Mouse (Mus musculus) heart, embryonic 16.5 days (tissue): Measurements from ENCODE around the gene Cd302. TPM values are rescaled to one million over a fixed set of nuclear protein-coding genes. Genes with fewer than 3 reads are reported as not detected.

ENCODE experiments used
- ATAC-seq: fragments of 200-750 bp; cut with Nextera tagmentation; replicated peaks from 2 replicates; pipeline ENCODE4 v1.8.0; 2017; ENCODE audit warnings: moderate number of reproducible peaks; ENCODE audit not compliant: insufficient read depth, low FRiP score; ENCODE audit errors: extremely low read depth
- H3K27ac ChIP-seq: fragments of 300-500 bp; sonication (generic); 2 replicates; pipeline ENCODE4 v1.5.1; 2014; ENCODE audit warnings: mild to moderate bottlenecking, low read length, control low read depth, moderate library complexity
- H3K27me3 ChIP-seq: fragments of 300-500 bp; sonication (generic); 2 replicates; pipeline ENCODE4 v1.6.1; 2014; ENCODE audit warnings: low read length, mixed read lengths; ENCODE audit not compliant: control insufficient read depth, insufficient read depth
- H3K36me3 ChIP-seq: fragments of 300-500 bp; sonication (generic); 2 replicates; pipeline ENCODE4 v1.6.1; 2014; ENCODE audit not compliant: control insufficient read depth, insufficient read depth
- H3K4me1 ChIP-seq: fragments of 300-500 bp; sonication (generic); 2 replicates; pipeline ENCODE4 v1.6.1; 2014; ENCODE audit warnings: low read length, mixed read lengths; ENCODE audit not compliant: control insufficient read depth, insufficient read depth
- H3K4me2 ChIP-seq: fragments of 300-500 bp; sonication (generic); 2 replicates; pipeline ENCODE4 v1.6.1; 2014; ENCODE audit warnings: low read depth, mild to moderate bottlenecking, control low read depth, low read length
- H3K4me3 ChIP-seq: fragments of 300-500 bp; sonication (generic); 2 replicates; pipeline ENCODE4 v1.5.1; 2014; ENCODE audit warnings: mild to moderate bottlenecking, control low read depth, low read length
- H3K9ac ChIP-seq: fragments of 300-500 bp; sonication (generic); 2 replicates; pipeline ENCODE4 v1.6.1; 2014; ENCODE audit warnings: low read length, control low read depth
- H3K9me3 ChIP-seq: fragments of 300-500 bp; sonication (generic); replicated peaks from 2 replicates; pipeline ENCODE4 v1.6.1; 2016; ENCODE audit warnings: low read length; ENCODE audit not compliant: control insufficient read depth
- WGBS: fragments of 180-500 bp; shearing (Covaris S2); extraction: QIAGEN DNeasy Blood & Tissue Kit; methylation state at CpG from one replicate; pipeline ENCODE4 v1.1.7; 2014; 5-methylcytosine and 5-hydroxymethylcytosine counted together
- polyA plus RNA-seq: library from polyadenylated mRNA; unstranded; fragments of >200 nt; fragmentation: Nextera tagmentation; extraction: Ambion mirVana; gene quantifications from 2 replicates; pipeline ENCODE4 v1.2.1, GENCODE M21; 2015

Gene Cd302
- polyA plus RNA-seq, 1 experiment from 2014 or later: 15.3 TPM

DNA sequence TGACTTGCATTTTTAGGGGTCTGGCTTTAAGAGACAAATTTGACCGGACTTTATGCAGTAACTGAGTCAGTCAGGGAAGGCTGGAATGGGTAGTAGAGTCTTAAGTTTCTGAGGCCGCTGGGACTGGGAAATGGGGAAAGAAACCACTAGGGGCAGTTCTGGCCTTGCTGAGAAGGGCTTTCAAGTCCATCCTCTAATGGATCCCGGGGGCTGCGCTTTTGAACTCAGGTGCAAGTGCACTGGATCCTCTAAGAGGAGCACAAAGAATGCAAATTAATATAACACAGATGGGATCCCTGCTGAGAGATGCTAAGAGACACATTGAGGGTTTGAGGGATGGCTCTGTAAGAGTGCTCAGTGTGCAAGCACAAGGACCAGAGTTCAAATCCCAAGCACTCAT is 7.1 kb upstream of the Cd302 start:
- Histone ChIP-seq H3K4me2 (no peak overlapping the region), H3K4me1 (no peaks in the 10 kb centered on the region), H3K9ac (no peak overlapping the region), H3K4me3 (no peak overlapping the region), H3K27me3 (no peaks in the 10 kb centered on the region), H3K27ac (no peak overlapping the region), H3K9me3 (no peaks in the 10 kb centered on the region), H3K36me3 (no peaks in the 10 kb centered on the region)
- ATAC-seq: no peak
- 78% methylated on average over 4 of the region's 4 CpGs for WGBS

DNA sequence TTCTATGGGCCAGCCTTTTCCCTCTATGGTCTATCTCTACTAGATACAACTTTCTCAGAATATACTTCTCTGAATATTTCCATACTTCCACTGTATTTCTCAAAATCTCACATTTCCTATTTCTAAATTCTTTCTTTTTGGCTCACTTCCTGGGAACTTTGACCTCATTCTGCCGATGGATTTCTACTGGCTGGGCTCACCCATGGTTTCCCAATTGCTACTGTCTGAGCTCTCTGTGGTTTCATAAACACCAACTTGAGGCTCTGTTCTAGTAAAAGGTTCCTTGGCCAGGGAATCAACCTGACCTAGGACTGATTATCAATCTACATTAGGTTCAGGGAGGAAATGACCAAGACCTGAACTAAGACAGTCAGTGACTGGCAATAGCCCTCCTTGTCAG is 5.2 kb upstream of the Cd302 start:
- Histone ChIP-seq H3K4me2 (no peak overlapping the region), H3K27ac (no peak overlapping the region)

DNA sequence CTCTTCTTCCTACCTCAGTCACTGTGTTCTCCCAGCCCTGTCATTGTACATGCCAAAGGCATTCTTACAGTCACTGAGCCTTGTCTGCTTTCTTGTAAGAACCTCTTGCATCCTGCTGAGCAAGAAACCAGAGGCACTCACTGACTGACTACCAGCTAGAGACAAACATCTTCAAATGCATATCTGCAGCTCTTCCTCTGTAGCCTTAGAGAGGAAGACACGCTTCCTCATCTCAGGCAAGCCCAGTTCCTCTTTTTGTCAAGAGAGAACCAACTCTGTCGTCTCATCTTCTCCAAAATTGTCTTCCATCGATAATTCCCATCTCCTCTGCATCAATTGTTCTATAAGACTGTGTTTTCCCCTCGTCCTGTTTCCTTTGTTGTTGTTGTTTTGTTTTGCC is 4.3 kb upstream of the Cd302 start:
- Histone ChIP-seq H3K9ac (no peak overlapping the region), H3K4me3 (no peak overlapping the region), H3K36me3 (no peaks in the 10 kb centered on the region), H3K27ac (no peak overlapping the region), H3K27me3 (no peaks in the 10 kb centered on the region), H3K4me2 (no peak overlapping the region), H3K4me1 (peaks cover 6% of the 10 kb centered on the region; the same call in 1 of the 2 replicates), H3K9me3 (no peaks in the 10 kb centered on the region)
- ATAC-seq: no peak
- WGBS: 71% methylated on average over 4 of the region's 4 CpGs

More for the DNA sequence above, 5.2 kb upstream of the Cd302 start:
- no peaks in the 10 kb centered on the region for H3K9me3 ChIP-seq
- WGBS: 75% methylated on average over 1 of the region's 1 CpGs
- no peaks in the 10 kb centered on the region for H3K36me3 ChIP-seq
- peaks cover 2% of the 10 kb centered on the region; the same call in 1 of the 2 replicates for H3K4me1 ChIP-seq
- no peak overlapping the region for H3K4me3 ChIP-seq
- no peaks in the 10 kb centered on the region for H3K27me3 ChIP-seq
- ATAC-seq: no peak
- H3K9ac ChIP-seq: no peak overlapping the region

DNA sequence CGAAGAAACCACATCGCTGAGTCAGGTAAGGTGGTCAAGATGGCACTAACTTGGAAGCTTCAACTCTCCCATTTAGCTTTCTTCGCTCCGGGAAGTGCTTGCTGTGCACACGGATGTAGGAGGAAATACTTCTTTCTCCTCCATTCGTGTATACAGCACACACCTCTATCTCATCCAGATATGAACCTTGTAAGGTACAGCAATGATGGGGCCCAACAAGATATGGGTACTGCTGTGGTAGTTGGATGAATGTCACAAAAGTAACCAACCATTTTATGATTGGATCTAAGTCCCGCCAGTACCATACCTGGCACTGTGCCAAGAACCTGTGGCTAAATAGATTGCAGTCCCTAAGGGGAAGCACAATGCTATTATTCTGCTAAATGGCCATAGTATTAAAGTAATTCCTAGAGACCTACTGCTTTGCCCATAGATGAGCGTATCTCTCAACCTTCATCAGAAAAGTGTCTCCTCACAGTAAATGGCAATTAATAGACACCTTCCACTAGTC is 874 bp upstream of the Cd302 start:
- 80% methylated on average over 8 of the region's 8 CpGs for WGBS
- H3K4me3 ChIP-seq: no peak overlapping the region
- H3K36me3 ChIP-seq: no peaks in the 10 kb centered on the region
- no peak overlapping the region for H3K9ac ChIP-seq
- H3K27ac ChIP-seq: no peak overlapping the region
- H3K4me2 ChIP-seq: no peak overlapping the region
- peaks cover 9% of the 10 kb centered on the region; the same call in 1 of the 2 replicates for H3K4me1 ChIP-seq
- no peaks in the 10 kb centered on the region for H3K27me3 ChIP-seq
- H3K9me3 ChIP-seq: no peaks in the 10 kb centered on the region
- ATAC-seq: no peak

DNA sequence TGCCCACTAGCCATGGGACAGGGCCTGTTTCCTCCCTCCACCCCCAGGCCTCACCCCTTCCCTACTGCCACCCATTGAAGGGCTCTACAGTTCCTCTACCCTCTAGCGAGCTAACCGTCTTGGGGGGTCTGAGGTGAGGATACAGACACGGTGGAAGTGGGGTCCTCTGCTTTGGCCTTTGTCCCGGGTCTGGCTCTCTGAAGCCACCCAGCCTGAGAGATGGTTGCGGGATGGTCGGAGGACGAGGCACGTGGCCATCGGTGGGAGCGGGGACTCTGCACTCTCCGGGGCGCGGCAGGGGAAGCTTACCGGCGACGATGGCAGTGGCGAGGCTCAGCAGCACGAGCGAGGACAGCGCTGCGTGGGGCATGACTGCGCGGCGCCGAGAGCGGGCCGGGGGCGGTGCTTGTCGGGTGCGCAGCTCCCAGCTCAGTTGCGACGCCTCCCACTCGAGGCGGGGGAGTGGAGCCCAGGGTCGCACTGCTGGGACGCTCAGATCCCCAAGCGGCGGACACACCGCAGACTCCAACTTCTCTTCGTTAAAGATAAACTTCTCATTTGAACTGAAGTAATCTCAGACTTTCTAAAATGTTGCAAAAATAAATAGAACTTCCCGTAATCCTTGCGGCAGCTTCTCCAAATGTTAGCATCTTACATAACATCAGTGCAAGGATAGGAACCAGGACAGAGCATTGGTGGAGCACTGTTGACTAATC is 379 bp downstream of the Cd302 start:
- peak overlapping the region; percentile 91 for H3K4me2 ChIP-seq
- peak; percentile 87 for ATAC-seq
- H3K9ac ChIP-seq: peak overlapping the region; percentile 69
- peak overlapping the region; percentile 58 for H3K4me3 ChIP-seq
- H3K27ac ChIP-seq: no peak overlapping the region
- peaks cover 9% of the 10 kb centered on the region; the same call in 1 of the 2 replicates for H3K4me1 ChIP-seq
- under 1% methylated on average over 42 of the region's 42 CpGs for WGBS
- H3K27me3 ChIP-seq: no peaks in the 10 kb centered on the region
- H3K9me3 ChIP-seq: no peaks in the 10 kb centered on the region
- H3K36me3 ChIP-seq: no peaks in the 10 kb centered on the region

DNA sequence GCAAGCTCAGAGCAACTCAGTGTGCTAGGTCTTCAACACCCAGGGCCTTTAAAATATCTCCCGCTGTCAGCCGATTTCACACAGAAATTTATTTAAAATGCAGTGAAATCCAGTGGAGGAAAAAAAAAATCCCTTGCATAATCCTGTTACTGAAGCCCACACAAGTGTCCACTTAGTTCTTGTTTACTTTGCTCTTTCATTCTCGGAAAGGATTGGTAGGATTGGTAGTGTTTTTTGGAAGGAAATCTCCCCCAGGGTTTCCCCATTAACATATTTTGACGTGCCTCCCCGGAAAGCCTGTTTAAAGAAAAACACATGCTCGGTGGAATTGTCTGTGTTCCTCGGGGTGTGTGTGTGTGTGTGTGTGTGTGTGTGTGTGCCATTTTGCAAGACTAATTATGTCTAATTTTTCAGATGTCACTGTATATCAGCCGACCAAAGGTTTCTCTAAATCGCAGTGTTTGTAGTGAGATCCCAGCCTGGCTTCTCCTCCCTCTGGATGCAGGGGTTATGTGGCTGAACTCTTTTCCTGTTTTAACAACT is 1.0 kb downstream of the Cd302 start:
- no peak overlapping the region for H3K27ac ChIP-seq
- H3K9ac ChIP-seq: peak overlapping the region; percentile 69
- H3K27me3 ChIP-seq: no peaks in the 10 kb centered on the region
- WGBS: 25% methylated on average over 9 of the region's 9 CpGs
- peaks cover 9% of the 10 kb centered on the region; the same call in 1 of the 2 replicates for H3K4me1 ChIP-seq
- no peaks in the 10 kb centered on the region for H3K36me3 ChIP-seq
- H3K9me3 ChIP-seq: no peaks in the 10 kb centered on the region
- ATAC-seq: no peak
- peak overlapping the region; percentile 58 for H3K4me3 ChIP-seq
- H3K4me2 ChIP-seq: peak overlapping the region; percentile 91

DNA sequence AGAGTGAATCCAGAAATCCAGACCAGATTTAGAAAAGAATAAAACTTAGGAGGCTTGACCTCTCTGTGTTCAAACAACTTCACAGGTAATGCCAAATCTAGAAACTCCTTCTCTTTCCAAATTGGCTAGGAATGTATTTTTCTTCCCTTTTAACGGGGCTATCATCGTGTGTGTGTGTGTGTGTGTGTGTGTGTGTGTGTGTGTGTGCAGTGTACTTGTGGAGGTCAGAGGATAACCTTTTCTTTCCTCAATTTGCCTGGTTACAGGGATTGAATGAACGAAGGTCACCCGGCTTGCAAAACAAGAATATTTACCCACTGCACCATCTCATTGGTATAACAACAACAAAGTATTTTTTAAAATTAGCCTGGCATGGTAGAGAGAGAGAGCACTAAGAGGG is 1.7 kb downstream of the Cd302 start:
- Histone ChIP-seq H3K36me3 (no peaks in the 10 kb centered on the region), H3K27ac (no peak overlapping the region), H3K9me3 (no peaks in the 10 kb centered on the region), H3K4me3 (no peak overlapping the region), H3K27me3 (no peaks in the 10 kb centered on the region), H3K4me1 (peaks cover 9% of the 10 kb centered on the region; the same call in 1 of the 2 replicates), H3K9ac (no peak overlapping the region), H3K4me2 (no peak overlapping the region; the same call in 1 of the 2 replicates)
- ATAC-seq: no peak
- WGBS: 76% methylated on average over 4 of the region's 4 CpGs

DNA sequence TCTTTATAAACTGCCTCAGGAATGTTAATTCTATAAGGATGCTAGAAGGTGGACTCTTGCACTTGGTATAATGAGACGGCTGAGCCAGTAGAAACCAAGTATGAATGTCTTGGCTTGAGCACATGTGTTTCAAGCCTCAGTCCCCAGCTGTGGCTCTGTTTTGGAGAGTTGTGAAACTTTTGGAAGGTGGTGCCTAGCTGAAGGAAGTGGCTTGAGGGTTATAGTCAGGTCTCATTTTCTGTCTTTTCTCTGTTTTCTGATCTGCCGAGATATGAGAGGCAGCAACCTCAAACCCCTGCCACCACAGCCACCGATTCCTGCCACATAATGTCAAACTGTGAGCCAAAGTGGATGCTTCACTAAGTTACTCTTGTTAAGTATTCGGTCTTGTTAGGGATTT is 5.7 kb downstream of the Cd302 start:
- H3K4me2 ChIP-seq: no peak overlapping the region
- H3K4me1 ChIP-seq: 0 out of 2 replicates have a peak, but pooled peaks cover 3% of the 10 kb centered on the region
- no peaks in the 10 kb centered on the region for H3K9me3 ChIP-seq
- H3K36me3 ChIP-seq: no peaks in the 10 kb centered on the region
- no peaks in the 10 kb centered on the region for H3K27me3 ChIP-seq
- H3K4me3 ChIP-seq: no peak overlapping the region
- 84% methylated on average over 4 of the region's 4 CpGs for WGBS
- H3K27ac ChIP-seq: no peak overlapping the region
- no peak for ATAC-seq
- H3K9ac ChIP-seq: no peak overlapping the region

DNA sequence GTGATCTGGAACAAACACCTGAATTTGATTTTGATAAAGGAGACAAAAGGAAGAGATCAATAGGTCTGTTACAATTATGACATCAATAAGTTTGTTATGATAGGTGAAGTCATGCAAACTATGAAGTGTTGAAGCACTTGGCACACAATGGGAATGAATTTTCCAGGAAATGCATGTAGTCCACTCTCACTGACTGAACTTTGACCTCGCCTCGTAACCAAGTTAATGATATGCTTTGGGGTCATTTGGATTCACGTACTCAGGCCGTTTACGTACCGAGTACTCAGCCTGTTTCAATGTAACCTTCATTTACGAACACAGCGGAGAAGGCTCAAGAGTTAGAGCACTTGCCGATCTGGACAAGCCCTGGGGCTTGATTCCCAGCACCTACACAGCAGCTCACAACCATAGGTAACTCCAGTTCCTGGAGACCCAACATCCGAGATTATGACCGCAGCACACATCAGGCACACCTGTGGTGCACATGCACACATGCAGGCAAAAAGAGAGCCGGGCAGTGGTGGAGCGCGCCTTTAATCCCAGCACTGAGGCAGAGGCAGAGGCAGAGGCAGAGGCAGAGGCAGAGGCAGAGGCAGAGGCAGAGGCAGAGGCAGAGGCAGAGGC is 14.3 kb downstream of the Cd302 start:
- Histone ChIP-seq H3K9me3 (peaks cover 3% of the 10 kb centered on the region; the same call in 1 of the 2 replicates), H3K27me3 (no peaks in the 10 kb centered on the region)

More for the DNA sequence above, 14.3 kb downstream of the Cd302 start:
- Histone ChIP-seq H3K4me1 (peaks cover 7% of the 10 kb centered on the region; the same call in 1 of the 2 replicates), H3K4me3 (no peak overlapping the region), H3K9ac (no peak overlapping the region), H3K27ac (no peak overlapping the region), H3K36me3 (no peaks in the 10 kb centered on the region), H3K4me2 (no peak overlapping the region)
- WGBS: 93% methylated on average over 14 of the region's 14 CpGs
- no peak for ATAC-seq
